Mouse (Mus musculus): Measurements from ENCODE around the gene Sgsm2. TPM values are rescaled to one million over a fixed set of nuclear protein-coding genes. Genes with fewer than 3 reads are reported as not detected.

The Sgsm2 gene
- 10 to 100 TPM; 93.3 to 97.4 TPM for total RNA-seq (2021)
- long read RNA-seq, full-length matches to known transcripts, result 66 of 170 reads
- long read RNA-seq, partial matches to known transcripts, result 9 of 170 reads
- long read RNA-seq, other reads (novel, unspliced or antisense), result 95 of 170 reads

- peak; percentile 62 to 70 for DNase-seq (ENCODE audit: low spot score in 2 of 2)
Measured at GRCm38 (mm10) chr11:74896901-74897677, at the start of gene Sgsm2. TSS of gene Sgsm2 (minus strand) at chr11:74897060.

GRCm38 (mm10) chr11:74946348-74946747 lies 49.5 kb upstream of the Sgsm2 start:
- peak in 1 of 2 experiments; percentile 61 for DNase-seq (ENCODE audit: low spot score in 2 of 2)

GRCm38 (mm10) chr11:74930391-74930790 lies 33.5 kb upstream of the Sgsm2 start:
- DNase-seq (ENCODE audit: low spot score in 2 of 2), result no peak

GRCm38 (mm10) chr11:74929111-74929510 lies 32.3 kb upstream of the Sgsm2 start:
- DNase-seq (ENCODE audit: low spot score in 2 of 2), result no peak

- DNase-seq (ENCODE audit: low spot score in 2 of 2), result no peak
Measured at GRCm38 (mm10) chr11:74927236-74927725, 30.4 kb upstream of the Sgsm2 start.

GRCm38 (mm10) chr11:74926388-74927005 lies 29.6 kb upstream of the Sgsm2 start:
- peak in 1 of 2 experiments; percentile 27 for DNase-seq (ENCODE audit: low spot score in 2 of 2)

- DNase-seq (ENCODE audit: low spot score in 2 of 2), result peak; percentile 87 to 94
Measured at GRCm38 (mm10) chr11:74925577-74926387, 28.9 kb upstream of the Sgsm2 start, which contains the start of the genes Smg6 and Srr. TSS of gene Smg6 (plus strand) at chr11:74925823. TSS of gene Srr (minus strand) at chr11:74925948.

GRCm38 (mm10) chr11:74924149-74924548 lies 27.3 kb upstream of the Sgsm2 start:
- DNase-seq (ENCODE audit: low spot score in 2 of 2), result no peak

- DNase-seq (ENCODE audit: low spot score in 2 of 2), result no peak
Measured at GRCm38 (mm10) chr11:74919249-74919648, 22.4 kb upstream of the Sgsm2 start.

- DNase-seq (ENCODE audit: low spot score in 2 of 2), result no peak
Measured at GRCm38 (mm10) chr11:74912492-74912891, 15.6 kb upstream of the Sgsm2 start.

- DNase-seq (ENCODE audit: low spot score in 2 of 2), result no peak
Measured at GRCm38 (mm10) chr11:74909978-74910377, 13.1 kb upstream of the Sgsm2 start.

- peak in 1 of 2 experiments; percentile 26 for DNase-seq (ENCODE audit: low spot score in 2 of 2)
Measured at GRCm38 (mm10) chr11:74908618-74909399, 11.9 kb upstream of the Sgsm2 start.

- DNase-seq (ENCODE audit: low spot score in 2 of 2), result no peak
Measured at GRCm38 (mm10) chr11:74907850-74908249, 11.0 kb upstream of the Sgsm2 start.

GRCm38 (mm10) chr11:74902416-74902815 lies 5.6 kb upstream of the Sgsm2 start:
- DNase-seq (ENCODE audit: low spot score in 2 of 2), result no peak

GRCm38 (mm10) chr11:74901555-74901954 lies 4.7 kb upstream of the Sgsm2 start:
- no peak for DNase-seq (ENCODE audit: low spot score in 2 of 2)

GRCm38 (mm10) chr11:74898517-74898827 lies 1.6 kb upstream of the Sgsm2 start:
- DNase-seq (ENCODE audit: low spot score in 2 of 2), result no peak

GRCm38 (mm10) chr11:74897678-74898516 lies 1.0 kb upstream of the Sgsm2 start, which contains the start of gene Tsr1:
TSS of gene Tsr1 (plus strand) at chr11:74898071.
- DNase-seq (ENCODE audit: low spot score in 2 of 2), result peak; percentile 78 to 90

GRCm38 (mm10) chr11:74895980-74896900 lies 620 bp downstream of the Sgsm2 start:
- DNase-seq (ENCODE audit: low spot score in 2 of 2), result peak; percentile 40 to 68
